Mouse (Mus musculus): ENCODE results near the gene Il1rl1.

DNA sequence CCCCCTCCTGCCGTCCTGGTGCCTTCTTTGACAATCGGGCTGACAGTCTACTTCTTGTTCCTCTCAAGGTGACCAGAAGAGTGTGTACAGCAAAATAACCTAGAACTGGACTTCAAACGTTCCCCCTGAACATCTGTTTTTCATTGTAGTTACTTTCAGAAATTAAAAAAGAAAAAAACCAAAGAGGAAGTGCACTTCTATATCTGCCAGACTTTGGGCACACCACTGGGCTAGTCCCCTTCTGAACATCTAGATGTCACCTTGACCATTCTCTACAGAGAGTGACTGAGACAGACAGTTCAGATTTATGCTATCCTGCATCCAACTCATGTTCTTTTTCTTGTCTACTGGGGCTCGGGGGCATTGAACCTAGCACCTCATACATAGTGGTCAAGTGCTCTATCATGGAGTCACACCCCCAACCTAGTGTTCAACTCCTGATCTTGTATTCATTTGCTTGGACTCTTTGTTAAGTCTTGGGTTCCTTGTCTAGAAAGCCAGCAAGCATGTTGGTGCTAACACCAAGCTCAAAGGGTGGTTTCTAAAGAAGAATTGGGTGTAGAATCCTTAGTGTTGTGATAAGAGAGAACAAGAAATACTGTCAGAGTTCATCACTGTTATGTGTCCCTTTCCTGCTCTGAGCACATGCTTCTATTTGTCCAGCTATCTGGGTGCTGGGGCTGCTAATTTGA lies 919 bp downstream of the Il1rl1 start:
- TF ChIP-seq CTCF (IDR thresholded peaks at IDR 0.05; ENCODE audit: low read depth) (no peak), EP300 (IDR thresholded peaks at IDR 0.05; ENCODE audit: low read depth) (no peak)
